Mouse (Mus musculus) cerebellum, adult 11 months (tissue): ENCODE results near the gene Ptges3l.
A peak's percentile ranks its signal among the peaks of the same experiment; 100 is the strongest.
"Not testable (repeated sequence)": the region's sequence is repeated elsewhere in the genome, so short reads cannot be mapped to it uniquely, and the experiment has no call there.

ENCODE experiments used
- DNase-seq: peaks from one replicate; pipeline ENCODE4 v3.0.0; 2022

Ptges3l gene

GRCm38 (mm10) chr11:101424925-101425813 lies at the start of gene Ptges3l, which contains the start of gene Rundc1:
Ptges3l (minus strand) TSS chr11:101425333.
Rundc1 (plus strand) TSS chr11:101425085.
- peak; percentile 94 for DNase-seq

GRCm38 (mm10) chr11:101474298-101474697 lies 49.2 kb upstream of the Ptges3l start:
- no peak for DNase-seq

- not testable (repeated sequence) for DNase-seq
Measured at GRCm38 (mm10) chr11:101473686-101474085, 48.6 kb upstream of the Ptges3l start.

GRCm38 (mm10) chr11:101472336-101472735 lies 47.2 kb upstream of the Ptges3l start:
- DNase-seq: no peak

- DNase-seq: no peak
Measured at GRCm38 (mm10) chr11:101471926-101472325, 46.8 kb upstream of the Ptges3l start.

GRCm38 (mm10) chr11:101470206-101470605 lies 45.1 kb upstream of the Ptges3l start:
- DNase-seq: no peak

GRCm38 (mm10) chr11:101469155-101469554 lies 44.0 kb upstream of the Ptges3l start:
- no peak for DNase-seq

GRCm38 (mm10) chr11:101468731-101469130 lies 43.6 kb upstream of the Ptges3l start:
- DNase-seq: no peak

- peak; percentile 29 for DNase-seq
Measured at GRCm38 (mm10) chr11:101468263-101468688, 43.1 kb upstream of the Ptges3l start.

GRCm38 (mm10) chr11:101467477-101468262 lies 42.5 kb upstream of the Ptges3l start:
- DNase-seq: peak; percentile 48

- DNase-seq: not testable (repeated sequence)
Measured at GRCm38 (mm10) chr11:101466552-101466950, 41.4 kb upstream of the Ptges3l start.

- DNase-seq: peak; percentile 41
Measured at GRCm38 (mm10) chr11:101465869-101466551, 40.9 kb upstream of the Ptges3l start, which contains the start of gene Vat1. Vat1 (minus strand) TSS chr11:101466230.

- DNase-seq: no peak
Measured at GRCm38 (mm10) chr11:101465101-101465868, 40.2 kb upstream of the Ptges3l start.

- no peak for DNase-seq
Measured at GRCm38 (mm10) chr11:101464211-101465100, 39.3 kb upstream of the Ptges3l start, which contains the start of gene Rnd2. Rnd2 (plus strand) TSS chr11:101464999.

GRCm38 (mm10) chr11:101462583-101463440 lies 37.7 kb upstream of the Ptges3l start:
- DNase-seq: no peak

GRCm38 (mm10) chr11:101462141-101462540 lies 37.0 kb upstream of the Ptges3l start:
- no peak for DNase-seq

GRCm38 (mm10) chr11:101460321-101460720 lies 35.2 kb upstream of the Ptges3l start:
- DNase-seq: no peak

- no peak for DNase-seq
Measured at GRCm38 (mm10) chr11:101459716-101460115, 34.6 kb upstream of the Ptges3l start.

- DNase-seq: no peak
Measured at GRCm38 (mm10) chr11:101458217-101458616, 33.1 kb upstream of the Ptges3l start.

- no peak for DNase-seq
Measured at GRCm38 (mm10) chr11:101457631-101458030, 32.5 kb upstream of the Ptges3l start.
